Mouse (Mus musculus) MEL (cell line): ENCODE measurements around the gene Tmem147.

Source experiments
- E2F4 ChIP-seq: IDR thresholded peaks from 2 replicates; pipeline ENCODE4 v1.6.1; 2011; ENCODE audit warnings: low read depth, low read length, improper control_type of control experiment, borderline replicate concordance
- EP300 ChIP-seq, 2 experiments: IDR thresholded peaks; 2 replicates each; pipeline ENCODE4 v1.6.1; 2011; ENCODE audit warnings: improper control_type of control experiment in 2 of 2, low read length in 2 of 2, low read depth in 1 of 2, mild to moderate bottlenecking in 1 of 2
- NRF1 ChIP-seq: IDR thresholded peaks from 2 replicates; pipeline ENCODE4 v1.6.1; 2014; ENCODE audit warnings: low read depth, mild to moderate bottlenecking, inconsistent platforms, low read length, improper control_type of control experiment, moderate library complexity; ENCODE audit not compliant: poor library complexity, insufficient read depth, severe bottlenecking
- TBP ChIP-seq: IDR thresholded peaks from 2 replicates; pipeline ENCODE4 v1.8.0; 2011; ENCODE audit warnings: low read depth, low read length, improper control_type of control experiment

GRCm38 (mm10) chr7:30681897-30682296 is 47.4 kb downstream of the Tmem147 start:
- no peak for TF ChIP-seq NRF1
- no peak for TF ChIP-seq TBP
- TF ChIP-seq EP300 (IDR thresholded peaks at IDR 0.05; ENCODE audit: low read depth in 1 of 2, low read length in 2 of 2): no peak
- TF ChIP-seq E2F4: no peak
